Mouse (Mus musculus) adipose tissue, adult 10 weeks (tissue): ENCODE data around the gene Ppa2. TPM values are rescaled to one million over a fixed set of nuclear protein-coding genes. Genes with fewer than 3 reads are reported as not detected.

Experiments used
- polyA plus RNA-seq: library from polyadenylated mRNA; stranded (reverse); fragments of 350-450 nt; fragmentation: Illumina TruSeq; extraction: RNeasy Lipid Tissue Mini Kit (QIAGEN cat#74804); gene quantifications from one replicate; pipeline ENCODE4 v1.2.3, GENCODE M21; 2014; ENCODE audit warnings: low read depth, low replicate concordance

Ppa2 gene
- polyA plus RNA-seq = 60.0 TPM

DNA sequence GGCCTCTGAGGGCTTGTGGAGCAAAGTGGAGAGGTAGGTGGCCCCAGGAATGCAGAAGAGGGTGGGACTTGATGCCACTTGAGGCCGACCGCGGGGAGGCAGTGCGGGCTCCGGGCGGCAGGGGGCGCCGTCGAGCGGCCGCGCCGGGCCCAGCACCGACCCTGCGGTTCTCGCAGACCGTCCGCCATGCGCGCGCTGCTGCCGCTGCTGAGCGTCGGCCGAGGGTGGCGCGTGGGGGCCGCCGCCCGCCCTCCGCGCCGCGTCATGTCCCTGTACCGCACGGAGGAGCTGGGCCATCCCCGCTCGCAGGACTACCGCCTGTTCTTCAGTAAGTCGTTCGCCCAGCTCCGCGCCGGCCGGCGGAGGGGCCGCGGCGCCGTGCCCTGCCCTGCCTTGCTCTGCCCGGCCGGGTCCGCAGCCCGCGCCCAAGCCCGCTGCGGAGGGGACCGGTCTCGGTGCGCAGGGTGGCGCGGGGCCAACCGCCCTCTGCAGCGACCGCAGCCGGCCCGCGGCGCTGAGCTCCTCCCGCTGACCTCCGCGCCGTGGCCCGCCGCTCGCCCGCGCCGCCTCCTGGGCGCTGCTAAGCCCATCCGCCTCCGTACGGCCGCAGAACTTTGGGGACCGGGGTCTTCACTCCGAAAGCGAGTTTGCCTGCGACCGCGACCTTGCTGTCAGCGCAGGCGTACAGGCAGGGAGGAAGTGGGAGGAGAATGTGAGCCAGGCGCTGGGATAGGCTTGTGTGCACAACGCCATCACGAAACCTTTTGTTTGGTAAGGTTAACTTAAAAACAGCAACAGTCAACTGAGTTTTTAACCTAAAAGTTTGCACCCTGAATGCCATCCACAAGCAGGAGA is at the start of gene Ppa2:
Gene Ppa2, plus strand, starts transcription at position 157 of the 855 bp plus-strand sequence.

Other genes starting within 250 kb of the Ppa2 start
- 12.0 TPM for gene Ints12, start 218.3 kb upstream of the Ppa2 start, polyA plus RNA-seq
- 7.4 TPM for gene Gstcd, start 218.1 kb upstream of the Ppa2 start, polyA plus RNA-seq
- 5.7 TPM for gene Arhgef38, start 75.2 kb upstream of the Ppa2 start, polyA plus RNA-seq
- 13.8 TPM for gene Tet2, start 235.0 kb downstream of the Ppa2 start, polyA plus RNA-seq